Mouse (Mus musculus): ENCODE results near the gene Fancc. TPM values are rescaled to one million over a fixed set of nuclear protein-coding genes. Genes with fewer than 3 reads are reported as not detected.

The Fancc gene
- total and polyA plus RNA-seq, 2 experiments from 2014 or later, result 9.2 to 12.1 TPM

GRCm38 (mm10) chr13:63250441-63250980 is 246.6 kb downstream of the Fancc start:
- Histone ChIP-seq H3K27ac (ENCODE audit: low read depth, low read length) (no peak overlapping the region), H3K4me2 (ENCODE audit: low read depth, low read length, poor library complexity, severe bottlenecking) (no peak overlapping the region), H3K4me1 (ENCODE audit: insufficient read depth, low read length) (no peaks in the 10 kb centered on the region), H3K36me3 (ENCODE audit: insufficient read depth, low read length) (no peaks in the 10 kb centered on the region), H3K4me3 (ENCODE audit: low read depth, low read length) (no peak overlapping the region), H3K9me3 (ENCODE audit: low read length) (no peaks in the 10 kb centered on the region), H3K27me3 (ENCODE audit: insufficient read depth, low read length) (no peaks in the 10 kb centered on the region), H3K9ac (replicated peaks; ENCODE audit: low read length, poor library complexity, severe bottlenecking) (no peak overlapping the region)
- no peak for DNase-seq (ENCODE audit: low spot score)
- no peak for ATAC-seq (ENCODE audit: low FRiP score)
- no peak for TF ChIP-seq CTCF (IDR thresholded peaks at IDR 0.05)
- WGBS, result 92% methylated on average over 8 of the region's 8 CpGs

- ATAC-seq (ENCODE audit: low FRiP score), result no peak
- no peak for TF ChIP-seq CTCF (IDR thresholded peaks at IDR 0.05)
- WGBS, result 80% methylated on average over 8 of the region's 8 CpGs
- Histone ChIP-seq H3K9me3 (ENCODE audit: low read length) (no peaks in the 10 kb centered on the region), H3K27ac (ENCODE audit: low read depth, low read length) (no peak overlapping the region), H3K4me1 (ENCODE audit: insufficient read depth, low read length) (no peaks in the 10 kb centered on the region), H3K4me3 (ENCODE audit: low read depth, low read length) (no peak overlapping the region), H3K9ac (replicated peaks; ENCODE audit: low read length, poor library complexity, severe bottlenecking) (no peak overlapping the region), H3K4me2 (ENCODE audit: low read depth, low read length, poor library complexity, severe bottlenecking) (no peak overlapping the region), H3K27me3 (ENCODE audit: insufficient read depth, low read length) (no peaks in the 10 kb centered on the region), H3K36me3 (ENCODE audit: insufficient read depth, low read length) (no peaks in the 10 kb centered on the region)
- no peak for DNase-seq (ENCODE audit: low spot score)
Measured at GRCm38 (mm10) chr13:63249741-63250431, 247.2 kb downstream of the Fancc start.

- Histone ChIP-seq H3K27me3 (ENCODE audit: insufficient read depth, low read length) (no peaks in the 10 kb centered on the region), H3K36me3 (ENCODE audit: insufficient read depth, low read length) (no peaks in the 10 kb centered on the region), H3K27ac (ENCODE audit: low read depth, low read length) (no peak overlapping the region), H3K9ac (replicated peaks; ENCODE audit: low read length, poor library complexity, severe bottlenecking) (no peak overlapping the region), H3K4me3 (ENCODE audit: low read depth, low read length) (no peak overlapping the region), H3K4me2 (ENCODE audit: low read depth, low read length, poor library complexity, severe bottlenecking) (no peak overlapping the region), H3K9me3 (ENCODE audit: low read length) (no peaks in the 10 kb centered on the region), H3K4me1 (ENCODE audit: insufficient read depth, low read length) (no peaks in the 10 kb centered on the region)
- 85% methylated on average over 7 of the region's 7 CpGs for WGBS
- no peak for ATAC-seq (ENCODE audit: low FRiP score)
- no peak for TF ChIP-seq CTCF (IDR thresholded peaks at IDR 0.05)
- DNase-seq (ENCODE audit: low spot score), result no peak
Measured at GRCm38 (mm10) chr13:63249171-63249570, 247.9 kb downstream of the Fancc start.

- no peak for TF ChIP-seq CTCF (IDR thresholded peaks at IDR 0.05)
- no peak overlapping the region for H3K9ac ChIP-seq (replicated peaks; ENCODE audit: low read length, poor library complexity, severe bottlenecking)
- WGBS, result 95% methylated on average over 10 of the region's 10 CpGs
- H3K27me3 ChIP-seq (ENCODE audit: insufficient read depth, low read length), result no peaks in the 10 kb centered on the region
- ATAC-seq (ENCODE audit: low FRiP score), result no peak
- no peaks in the 10 kb centered on the region for H3K36me3 ChIP-seq (ENCODE audit: insufficient read depth, low read length)
- H3K27ac ChIP-seq (ENCODE audit: low read depth, low read length), result no peak overlapping the region
- no peak for DNase-seq (ENCODE audit: low spot score)
- H3K4me2 ChIP-seq (ENCODE audit: low read depth, low read length, poor library complexity, severe bottlenecking), result no peak overlapping the region
- H3K4me3 ChIP-seq (ENCODE audit: low read depth, low read length), result no peak overlapping the region
- H3K4me1 ChIP-seq (ENCODE audit: insufficient read depth, low read length), result no peaks in the 10 kb centered on the region
- no peaks in the 10 kb centered on the region for H3K9me3 ChIP-seq (ENCODE audit: low read length)
Measured at GRCm38 (mm10) chr13:63248318-63248717, 248.8 kb downstream of the Fancc start.

GRCm38 (mm10) chr13:63247631-63248030 is 249.4 kb downstream of the Fancc start:
- no peak overlapping the region for H3K9ac ChIP-seq (replicated peaks; ENCODE audit: low read length, poor library complexity, severe bottlenecking)
- no peak overlapping the region for H3K27ac ChIP-seq (ENCODE audit: low read depth, low read length)
- DNase-seq (ENCODE audit: low spot score), result no peak
- no peak overlapping the region for H3K4me2 ChIP-seq (ENCODE audit: low read depth, low read length, poor library complexity, severe bottlenecking)
- H3K36me3 ChIP-seq (ENCODE audit: insufficient read depth, low read length), result no peaks in the 10 kb centered on the region
- ATAC-seq (ENCODE audit: low FRiP score), result no peak
- H3K4me1 ChIP-seq (ENCODE audit: insufficient read depth, low read length), result no peaks in the 10 kb centered on the region
- WGBS, result 96% methylated on average over 11 of the region's 11 CpGs
- H3K9me3 ChIP-seq (ENCODE audit: low read length), result no peaks in the 10 kb centered on the region
- H3K27me3 ChIP-seq (ENCODE audit: insufficient read depth, low read length), result no peaks in the 10 kb centered on the region
- TF ChIP-seq CTCF (IDR thresholded peaks at IDR 0.05), result no peak
- no peak overlapping the region for H3K4me3 ChIP-seq (ENCODE audit: low read depth, low read length)

GRCm38 (mm10) chr13:63247041-63247440 is 250.0 kb downstream of the Fancc start:
- Histone ChIP-seq H3K4me1 (ENCODE audit: insufficient read depth, low read length) (no peaks in the 10 kb centered on the region), H3K4me2 (ENCODE audit: low read depth, low read length, poor library complexity, severe bottlenecking) (no peak overlapping the region), H3K36me3 (ENCODE audit: insufficient read depth, low read length) (no peaks in the 10 kb centered on the region), H3K27me3 (ENCODE audit: insufficient read depth, low read length) (no peaks in the 10 kb centered on the region), H3K9ac (replicated peaks; ENCODE audit: low read length, poor library complexity, severe bottlenecking) (no peak overlapping the region), H3K4me3 (ENCODE audit: low read depth, low read length) (no peak overlapping the region), H3K27ac (ENCODE audit: low read depth, low read length) (no peak overlapping the region), H3K9me3 (ENCODE audit: low read length) (no peaks in the 10 kb centered on the region)
- WGBS, result 82% methylated on average over 7 of the region's 7 CpGs
- DNase-seq (ENCODE audit: low spot score), result no peak
- ATAC-seq (ENCODE audit: low FRiP score), result no peak
- no peak for TF ChIP-seq CTCF (IDR thresholded peaks at IDR 0.05)

Data from midbrain, postnatal 0 days (tissue).